Mouse (Mus musculus) c-Kit-positive CD71-positive TER-119-positive erythroid progenitor cells, embryonic 14.5 days (primary cell): ENCODE measurements at regions not wholly inside any gene's neighbourhood (a gene's known extent, or its start where the extent isn't known, plus 50 kb on each side); places are given as distances from the start of the nearest gene placed in this dataset.
A peak's percentile ranks its signal among the peaks of the same experiment; 100 is the strongest.

Experiments used
- DNase-seq: peaks from one replicate; pipeline ENCODE4 v3.0.0-alpha.2; 2013; ENCODE audit warnings: low spot score

- DNase-seq: no peak
Observed at GRCm38 (mm10) chr3:61467158-61467557, 101.4 kb upstream of the B430305J03Rik start.

GRCm38 (mm10) chr3:61466641-61467040 is 100.9 kb upstream of the B430305J03Rik start:
- no peak for DNase-seq

GRCm38 (mm10) chr3:61460076-61460475 is 94.3 kb upstream of the B430305J03Rik start:
- DNase-seq: peak; percentile 14

DNA sequence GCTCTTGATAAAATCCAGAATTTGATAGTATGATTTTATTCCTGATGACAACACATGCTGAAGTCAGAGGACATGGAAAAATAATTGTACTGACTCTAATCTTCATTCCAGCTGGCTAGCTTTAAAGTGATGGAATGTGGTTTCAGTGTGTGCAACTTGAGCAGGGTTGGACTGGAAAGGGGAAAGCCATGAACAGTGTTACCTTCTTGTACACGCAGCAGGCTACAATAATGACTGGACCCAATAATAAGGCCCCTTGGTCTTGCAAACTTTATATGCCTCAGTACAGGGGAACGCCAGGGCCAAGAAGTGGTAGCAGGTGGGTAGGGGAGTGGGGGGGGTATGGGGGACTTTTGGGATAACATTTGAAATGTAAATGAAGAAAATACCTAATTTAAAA is 90.8 kb upstream of the B430305J03Rik start:
- DNase-seq: no peak

DNA sequence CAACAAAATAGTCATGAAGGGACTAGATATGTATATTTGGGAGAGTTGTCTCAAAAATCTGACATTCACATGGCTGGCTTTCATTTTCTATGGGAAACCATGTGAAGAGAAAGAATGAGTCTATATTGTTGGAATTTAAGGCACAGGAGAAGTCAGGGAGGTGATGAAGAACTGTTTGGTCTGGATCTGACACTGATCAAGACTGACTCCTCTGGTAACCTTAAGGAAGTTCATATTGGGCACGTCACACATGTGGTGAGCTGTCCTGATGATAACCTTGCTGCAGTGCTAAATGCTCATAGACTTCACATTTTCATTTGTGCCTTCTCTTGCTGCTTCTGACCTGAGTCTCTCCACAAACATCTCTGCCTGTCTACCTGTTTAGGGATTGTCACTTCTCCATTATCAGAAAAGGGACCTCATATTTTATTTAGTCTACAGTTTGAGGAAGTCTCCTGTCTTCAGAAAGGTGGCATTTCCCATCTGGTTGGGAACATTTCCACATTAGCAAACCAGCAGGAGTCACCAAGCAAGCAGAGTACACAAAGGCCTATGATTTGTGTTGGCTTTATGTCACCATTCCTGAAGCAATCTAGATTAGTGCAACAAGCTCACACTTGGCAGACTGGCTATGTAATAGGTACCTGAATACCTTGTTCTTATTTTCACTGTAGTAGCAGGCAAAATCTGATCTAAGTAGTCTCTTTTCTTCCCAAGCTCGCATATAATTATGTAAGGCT is 76.4 kb upstream of the B430305J03Rik start:
- no peak for DNase-seq

GRCm38 (mm10) chr3:61441445-61441844 is 75.7 kb upstream of the B430305J03Rik start:
- DNase-seq: no peak

DNA sequence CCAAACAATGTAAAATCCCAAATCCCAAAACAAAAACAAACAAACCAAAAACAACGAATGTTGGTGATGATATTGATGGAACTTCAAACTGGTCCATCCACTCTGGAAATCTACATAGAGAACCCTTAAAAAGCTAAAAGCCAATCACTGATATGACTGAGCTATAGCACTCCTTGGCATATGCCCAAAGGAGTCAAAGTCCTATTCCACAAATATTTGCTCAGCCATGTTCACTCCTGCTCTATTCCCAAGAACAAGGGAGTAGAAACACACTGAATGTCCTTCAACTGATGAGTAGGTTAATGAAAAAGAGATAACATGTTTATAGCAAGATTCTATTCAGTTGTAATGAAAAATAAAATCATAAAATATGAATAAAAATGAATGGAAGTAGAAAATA is 63.0 kb upstream of the B430305J03Rik start:
- DNase-seq: no peak

DNA sequence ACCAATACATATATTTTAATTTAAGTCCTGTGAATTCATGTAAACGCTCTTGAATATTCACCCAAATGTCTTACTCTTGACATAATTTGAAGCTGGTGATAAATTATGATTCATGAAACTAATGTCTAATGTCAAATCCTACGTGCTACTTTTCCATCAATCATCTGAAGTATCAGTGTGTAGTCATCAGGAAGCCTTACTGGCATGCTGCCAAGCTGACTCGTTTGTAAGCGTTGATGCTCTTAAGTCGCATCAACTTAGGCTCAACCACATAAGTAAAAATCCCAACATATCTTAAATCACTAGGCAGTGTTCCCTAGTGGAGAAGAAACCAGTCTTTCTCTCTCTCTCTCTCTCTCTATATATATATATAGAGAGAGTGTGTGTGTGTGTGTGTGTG is 58.2 kb upstream of the B430305J03Rik start:
- DNase-seq: no peak

DNA sequence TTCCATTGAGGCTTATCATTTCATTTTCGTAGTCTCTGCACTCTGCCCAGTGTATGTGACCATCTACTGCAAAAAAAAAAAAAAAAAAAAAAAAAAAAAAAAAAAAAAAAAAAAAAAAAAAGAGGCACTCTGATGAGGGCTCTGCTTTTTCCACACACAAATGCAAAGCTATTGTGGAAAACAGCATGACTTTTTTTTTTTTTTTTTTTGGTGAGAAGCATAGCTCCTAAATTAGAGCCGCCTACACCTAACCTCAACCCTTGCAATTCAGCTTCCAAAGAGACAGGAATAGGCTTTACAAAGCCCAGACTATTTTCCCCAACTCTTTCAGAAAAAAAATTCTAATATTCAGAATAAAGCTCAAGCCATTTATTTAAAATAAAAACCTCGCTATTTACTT is 54.0 kb upstream of the B430305J03Rik start:
- DNase-seq: no peak

DNA sequence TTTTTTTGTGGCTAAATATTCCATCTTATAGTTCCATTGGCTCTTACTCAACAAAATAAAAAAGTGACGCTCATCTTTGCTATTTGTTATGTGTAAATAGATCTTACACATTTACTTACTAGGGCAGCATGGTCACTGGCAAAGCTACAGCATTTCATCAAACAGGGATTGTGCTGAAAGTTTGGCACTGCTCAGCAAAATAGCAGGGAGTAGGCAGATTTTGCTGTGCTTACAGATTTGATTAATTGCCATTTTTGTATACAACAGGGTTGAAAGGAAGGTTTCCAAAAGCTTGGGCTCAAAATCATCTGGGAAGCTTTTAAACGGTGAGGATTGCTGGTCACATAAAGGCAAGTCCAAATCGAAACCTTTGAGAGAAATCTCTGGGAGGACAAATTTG is 52.3 kb upstream of the B430305J03Rik start:
- no peak for DNase-seq
